Mouse (Mus musculus): ENCODE data around the gene Hmga2. TPM values are rescaled to one million over a fixed set of nuclear protein-coding genes. Genes with fewer than 3 reads are reported as not detected.

The Hmga2 gene
- polyA plus RNA-seq, 1 experiment = 1.8 TPM

GRCm38 (mm10) chr10:120446206-120446605 lies 30.1 kb downstream of the Hmga2 start:
- Histone ChIP-seq H3K27ac (ENCODE audit: insufficient read depth, low read depth, low read length) (peak overlapping the region; percentile 17; the same call in 1 of the 2 replicates), H3K4me1 (ENCODE audit: control insufficient read depth, insufficient read depth, low read length) (peaks cover 3% of the 10 kb centered on the region; the same call in 1 of the 2 replicates), H3K4me3 (ENCODE audit: insufficient read depth, low read length) (no peak overlapping the region)
- TF ChIP-seq POLR2A (IDR thresholded peaks at IDR 0.05; ENCODE audit: borderline replicate concordance, low read depth, low read length) (no peak), CTCF (IDR thresholded peaks at IDR 0.05; ENCODE audit: low read depth, low read length) (no peak)

GRCm38 (mm10) chr10:120444463-120445070 lies 31.7 kb downstream of the Hmga2 start:
- no peak overlapping the region for H3K27ac ChIP-seq (ENCODE audit: insufficient read depth, low read depth, low read length)
- no peak overlapping the region for H3K4me3 ChIP-seq (ENCODE audit: insufficient read depth, low read length)
- peaks cover 3% of the 10 kb centered on the region; the same call in 1 of the 2 replicates for H3K4me1 ChIP-seq (ENCODE audit: control insufficient read depth, insufficient read depth, low read length)
- TF ChIP-seq POLR2A (IDR thresholded peaks at IDR 0.05; ENCODE audit: borderline replicate concordance, low read depth, low read length) = no peak
- no peak for TF ChIP-seq CTCF (IDR thresholded peaks at IDR 0.05; ENCODE audit: low read depth, low read length)

GRCm38 (mm10) chr10:120443757-120444311 lies 32.4 kb downstream of the Hmga2 start:
- Histone ChIP-seq H3K4me3 (ENCODE audit: insufficient read depth, low read length) (no peak overlapping the region), H3K27ac (ENCODE audit: insufficient read depth, low read depth, low read length) (no peak overlapping the region), H3K4me1 (ENCODE audit: control insufficient read depth, insufficient read depth, low read length) (peaks cover 3% of the 10 kb centered on the region; the same call in 1 of the 2 replicates)
- TF ChIP-seq POLR2A (IDR thresholded peaks at IDR 0.05; ENCODE audit: borderline replicate concordance, low read depth, low read length) = no peak
- no peak for TF ChIP-seq CTCF (IDR thresholded peaks at IDR 0.05; ENCODE audit: low read depth, low read length)

GRCm38 (mm10) chr10:120441254-120441653 lies 35.0 kb downstream of the Hmga2 start:
- Histone ChIP-seq H3K27ac (ENCODE audit: insufficient read depth, low read depth, low read length) (no peak overlapping the region), H3K4me3 (ENCODE audit: insufficient read depth, low read length) (no peak overlapping the region), H3K4me1 (ENCODE audit: control insufficient read depth, insufficient read depth, low read length) (peaks cover 12% of the 10 kb centered on the region)
- TF ChIP-seq CTCF (IDR thresholded peaks at IDR 0.05; ENCODE audit: low read depth, low read length) (no peak), POLR2A (IDR thresholded peaks at IDR 0.05; ENCODE audit: borderline replicate concordance, low read depth, low read length) (no peak)

DNA sequence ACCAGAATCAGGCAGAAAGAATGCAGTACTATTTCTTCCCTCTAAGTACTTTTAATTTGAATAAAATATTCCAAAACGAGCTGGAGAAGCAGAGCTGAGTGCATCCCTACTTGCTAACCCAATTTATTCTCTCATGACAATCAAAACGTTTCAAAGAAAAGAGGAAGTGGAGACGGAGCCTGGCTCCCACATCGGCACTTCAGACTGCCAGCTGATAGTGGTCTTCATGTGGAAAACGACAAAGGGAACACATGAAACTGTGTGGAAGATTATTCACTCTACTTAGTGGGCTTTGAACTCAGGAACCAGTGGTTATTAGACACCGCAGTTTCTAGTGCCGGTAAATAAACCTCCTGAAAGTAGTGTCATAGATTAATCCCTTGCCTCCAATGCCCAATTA lies 41.8 kb downstream of the Hmga2 start:
- H3K4me1 ChIP-seq (ENCODE audit: control insufficient read depth, insufficient read depth, low read length) = peaks cover 38% of the 10 kb centered on the region
- no peak for TF ChIP-seq POLR2A (IDR thresholded peaks at IDR 0.05; ENCODE audit: borderline replicate concordance, low read depth, low read length)
- H3K4me3 ChIP-seq (ENCODE audit: insufficient read depth, low read length) = no peak overlapping the region
- no peak overlapping the region for H3K27ac ChIP-seq (ENCODE audit: insufficient read depth, low read depth, low read length)

- Histone ChIP-seq H3K4me3 (ENCODE audit: insufficient read depth, low read length) (no peak overlapping the region), H3K27ac (ENCODE audit: insufficient read depth, low read depth, low read length) (no peak overlapping the region), H3K4me1 (ENCODE audit: control insufficient read depth, insufficient read depth, low read length) (peaks cover 47% of the 10 kb centered on the region)
- TF ChIP-seq CTCF (IDR thresholded peaks at IDR 0.05; ENCODE audit: low read depth, low read length) (no peak), POLR2A (IDR thresholded peaks at IDR 0.05; ENCODE audit: borderline replicate concordance, low read depth, low read length) (no peak)
Measured at GRCm38 (mm10) chr10:120433463-120433815, 42.8 kb downstream of the Hmga2 start.

DNA sequence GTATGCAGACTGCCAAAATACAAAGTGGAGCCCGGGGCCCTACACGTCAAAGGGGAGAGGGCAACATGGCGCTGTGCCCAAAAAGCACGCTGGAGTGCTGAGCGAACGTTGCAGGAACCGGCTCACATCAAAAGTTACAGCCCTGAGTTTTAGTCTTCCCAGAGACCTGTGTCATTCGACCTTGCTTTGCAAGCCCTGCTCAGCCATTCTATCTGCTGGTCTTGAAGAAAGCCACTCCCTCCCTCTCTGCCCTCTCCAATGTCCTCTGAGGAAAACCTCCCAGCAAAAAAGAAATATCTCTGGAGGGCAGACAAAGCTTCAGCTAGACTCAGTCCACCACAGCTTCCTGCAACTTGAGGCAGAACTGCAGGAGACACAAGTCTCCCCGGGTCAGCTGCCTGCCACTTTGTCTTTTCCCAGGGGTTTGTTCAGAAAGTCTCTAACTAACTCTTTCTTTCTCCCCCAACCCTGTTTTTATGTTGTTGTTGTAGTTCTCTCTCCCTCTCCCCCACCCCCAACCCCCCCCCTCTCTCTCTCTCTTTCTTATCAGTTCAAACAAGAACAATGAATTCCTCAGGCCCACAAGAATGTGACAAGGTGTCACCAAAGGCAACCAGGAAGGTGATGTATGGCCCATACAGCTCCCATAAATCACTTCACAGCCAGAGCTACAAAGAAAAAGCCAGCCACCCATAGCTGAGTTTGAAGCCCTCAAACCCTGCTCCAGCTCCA lies 43.4 kb downstream of the Hmga2 start:
- H3K4me3 ChIP-seq (ENCODE audit: insufficient read depth, low read length) = no peak overlapping the region
- TF ChIP-seq CTCF (IDR thresholded peaks at IDR 0.05; ENCODE audit: low read depth, low read length) (no peak), POLR2A (IDR thresholded peaks at IDR 0.05; ENCODE audit: borderline replicate concordance, low read depth, low read length) (no peak)
- no peak overlapping the region for H3K27ac ChIP-seq (ENCODE audit: insufficient read depth, low read depth, low read length)
- H3K4me1 ChIP-seq (ENCODE audit: control insufficient read depth, insufficient read depth, low read length) = peaks cover 45% of the 10 kb centered on the region

DNA sequence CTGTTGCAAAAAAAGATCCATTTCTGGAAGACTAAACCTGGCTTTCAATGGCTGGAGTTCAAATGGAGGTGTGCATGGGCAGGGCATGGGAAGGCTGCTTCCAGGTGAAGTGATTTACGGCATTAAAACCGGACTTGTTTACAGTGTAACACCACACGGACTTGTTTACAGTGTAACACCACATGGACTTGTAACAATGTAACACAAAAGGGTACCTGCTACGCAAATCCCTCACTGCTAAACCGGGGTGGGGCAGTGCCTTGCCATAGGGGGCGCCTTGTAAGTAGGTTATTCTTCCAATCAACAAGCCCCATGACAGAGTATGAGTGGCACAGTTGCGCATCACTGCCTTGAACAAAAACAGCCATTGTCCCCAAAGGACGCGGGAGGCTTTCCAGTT lies 44.2 kb downstream of the Hmga2 start:
- TF ChIP-seq POLR2A (IDR thresholded peaks at IDR 0.05; ENCODE audit: borderline replicate concordance, low read depth, low read length) (no peak), CTCF (IDR thresholded peaks at IDR 0.05; ENCODE audit: low read depth, low read length) (no peak)
- H3K4me1 ChIP-seq (ENCODE audit: control insufficient read depth, insufficient read depth, low read length) = peaks cover 43% of the 10 kb centered on the region
- no peak overlapping the region for H3K4me3 ChIP-seq (ENCODE audit: insufficient read depth, low read length)
- no peak overlapping the region for H3K27ac ChIP-seq (ENCODE audit: insufficient read depth, low read depth, low read length)

DNA sequence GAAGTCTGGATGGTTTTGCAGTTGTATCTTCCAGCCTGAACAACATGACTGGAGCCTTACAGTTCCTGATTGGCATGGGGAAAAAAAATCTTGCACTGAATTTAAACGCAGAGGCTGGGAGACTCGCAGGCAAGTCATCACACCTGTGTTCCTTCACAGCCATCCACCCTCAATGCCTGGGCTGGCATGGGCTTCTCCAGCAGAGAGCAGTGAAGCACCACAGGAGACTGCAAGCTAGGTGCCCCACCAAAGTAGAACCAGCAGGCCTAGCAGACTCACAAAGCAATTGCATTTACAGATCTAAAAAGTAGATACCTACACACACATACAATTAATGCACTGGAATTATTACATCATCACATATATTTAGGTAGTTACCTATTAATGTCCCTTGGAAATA lies 44.8 kb downstream of the Hmga2 start:
- Histone ChIP-seq H3K27ac (ENCODE audit: insufficient read depth, low read depth, low read length) (no peak overlapping the region), H3K4me1 (ENCODE audit: control insufficient read depth, insufficient read depth, low read length) (peaks cover 46% of the 10 kb centered on the region), H3K4me3 (ENCODE audit: insufficient read depth, low read length) (no peak overlapping the region)
- no peak for TF ChIP-seq POLR2A (IDR thresholded peaks at IDR 0.05; ENCODE audit: borderline replicate concordance, low read depth, low read length)
- peak; percentile 8; the same call in 1 of the 2 replicates for TF ChIP-seq CTCF (IDR thresholded peaks at IDR 0.05; ENCODE audit: low read depth, low read length)

GRCm38 (mm10) chr10:120430422-120430821 lies 45.8 kb downstream of the Hmga2 start:
- H3K27ac ChIP-seq (ENCODE audit: insufficient read depth, low read depth, low read length) = peak overlapping the region; percentile 81
- H3K4me3 ChIP-seq (ENCODE audit: insufficient read depth, low read length) = no peak overlapping the region
- H3K4me1 ChIP-seq (ENCODE audit: control insufficient read depth, insufficient read depth, low read length) = peaks cover 56% of the 10 kb centered on the region
- TF ChIP-seq CTCF (IDR thresholded peaks at IDR 0.05; ENCODE audit: low read depth, low read length) (no peak), POLR2A (IDR thresholded peaks at IDR 0.05; ENCODE audit: borderline replicate concordance, low read depth, low read length) (no peak)
